Mouse (Mus musculus) kidney, embryonic 16.5 days (tissue): ENCODE results near the gene Olfr820. TPM values are rescaled to one million over a fixed set of nuclear protein-coding genes. Genes with fewer than 3 reads are reported as not detected.

Source experiments
- ATAC-seq: fragments of 200-750 bp; cut with Nextera tagmentation; 2 replicates; pipeline ENCODE4 v1.8.0; 2017; ENCODE audit warnings: moderate TSS enrichment; ENCODE audit not compliant: low FRiP score, low TSS enrichment
- H3K27ac ChIP-seq: fragments of 300-500 bp; sonication (generic); 2 replicates; pipeline ENCODE4 v1.5.1; 2014; ENCODE audit warnings: low read length
- H3K27me3 ChIP-seq: fragments of 300-500 bp; sonication (generic); 2 replicates; pipeline ENCODE4 v1.6.1; 2014; ENCODE audit warnings: low read length, control low read depth, mixed read lengths; ENCODE audit not compliant: insufficient read depth
- H3K36me3 ChIP-seq: fragments of 300-500 bp; sonication (generic); 2 replicates; pipeline ENCODE4 v1.6.1; 2014; ENCODE audit warnings: low read length, control low read depth, mixed read lengths; ENCODE audit not compliant: insufficient read depth
- H3K4me1 ChIP-seq: fragments of 300-500 bp; sonication (generic); 2 replicates; pipeline ENCODE4 v1.6.1; 2014; ENCODE audit warnings: low read length, control low read depth, mixed read lengths; ENCODE audit not compliant: insufficient read depth
- H3K4me2 ChIP-seq: fragments of 300-500 bp; sonication (generic); replicated peaks from 2 replicates; pipeline ENCODE4 v1.6.1; 2014; ENCODE audit warnings: low read depth, low read length
- H3K4me3 ChIP-seq: fragments of 300-500 bp; sonication (generic); 2 replicates; pipeline ENCODE4 v1.5.1; 2014; ENCODE audit warnings: mild to moderate bottlenecking, low read length
- H3K9ac ChIP-seq: fragments of 300-500 bp; sonication (generic); replicated peaks from 2 replicates; pipeline ENCODE4 v1.6.1; 2014; ENCODE audit warnings: low read length
- H3K9me3 ChIP-seq: fragments of 300-500 bp; sonication (generic); 2 replicates; pipeline ENCODE4 v1.6.1; 2016; ENCODE audit warnings: low read length, control low read depth
- WGBS: fragments of 180-500 bp; shearing (Covaris S2); extraction: QIAGEN DNeasy Blood & Tissue Kit; methylation state at CpG from one replicate; pipeline ENCODE4 v1.1.7; 2014; 5-methylcytosine and 5-hydroxymethylcytosine counted together
- polyA plus RNA-seq: library from polyadenylated mRNA; unstranded; fragments of >200 nt; fragmentation: Nextera tagmentation; extraction: Ambion mirVana; gene quantifications from 2 replicates; pipeline ENCODE4 v1.2.1, GENCODE M21; 2015

The Olfr820 gene
- polyA plus RNA-seq, 1 experiment from 2014 or later, result not detected

- H3K9me3 ChIP-seq, result no peaks in the 10 kb centered on the region
- no peak overlapping the region for H3K9ac ChIP-seq
- no peak overlapping the region for H3K4me3 ChIP-seq
- no peak overlapping the region for H3K27ac ChIP-seq
- no peak overlapping the region for H3K4me2 ChIP-seq
- no peaks in the 10 kb centered on the region for H3K27me3 ChIP-seq
- H3K36me3 ChIP-seq, result no peaks in the 10 kb centered on the region
- no peak for ATAC-seq
- no peaks in the 10 kb centered on the region for H3K4me1 ChIP-seq
- WGBS, result 64% methylated on average over 6 of the region's 6 CpGs
Measured at GRCm38 (mm10) chr10:130037096-130037495, 24.7 kb downstream of the Olfr820 start.

Other genes with a start within 250 kb of the Olfr820 start
- gene Olfr808, start 247.1 kb upstream of the Olfr820 start, polyA plus RNA-seq, result not detected in 2 replicates
- not detected in 2 replicates for gene Olfr809, start 238.0 kb upstream of the Olfr820 start, polyA plus RNA-seq
- gene Olfr810, start 217.7 kb upstream of the Olfr820 start, polyA plus RNA-seq, result not detected in 2 replicates
- gene Olfr811, start 208.2 kb upstream of the Olfr820 start, polyA plus RNA-seq, result not detected in 2 replicates
- not detected in 2 replicates for gene Olfr812, start 166.5 kb upstream of the Olfr820 start, polyA plus RNA-seq
- gene Olfr813, start 157.3 kb upstream of the Olfr820 start, polyA plus RNA-seq, result not detected in 2 replicates
- gene Olfr814, start 132.8 kb upstream of the Olfr820 start, polyA plus RNA-seq, result not detected in 2 replicates
- not detected in 2 replicates for gene Olfr815, start 106.8 kb upstream of the Olfr820 start, polyA plus RNA-seq
- not detected in 2 replicates for gene Olfr816, start 97.0 kb upstream of the Olfr820 start, polyA plus RNA-seq
- gene Olfr818, start 63.5 kb upstream of the Olfr820 start, polyA plus RNA-seq, result not detected in 2 replicates
- gene Olfr819, start 45.4 kb upstream of the Olfr820 start, polyA plus RNA-seq, result not detected in 2 replicates
- not detected in 2 replicates for gene Olfr247, start 36.5 kb upstream of the Olfr820 start, polyA plus RNA-seq
- not detected in 2 replicates for gene Gm10310, start 27.6 kb upstream of the Olfr820 start, polyA plus RNA-seq
- gene Olfr821, start 17.7 kb downstream of the Olfr820 start, polyA plus RNA-seq, result not detected in 2 replicates
- gene Olfr822, start 58.6 kb downstream of the Olfr820 start, polyA plus RNA-seq, result not detected in 2 replicates
- not detected in 2 replicates for gene Olfr823, start 102.8 kb downstream of the Olfr820 start, polyA plus RNA-seq
- gene Olfr824, start 117.4 kb downstream of the Olfr820 start, polyA plus RNA-seq, result not detected in 2 replicates
- not detected in 2 replicates for gene Olfr825, start 154.1 kb downstream of the Olfr820 start, polyA plus RNA-seq
- gene Olfr826, start 171.6 kb downstream of the Olfr820 start, polyA plus RNA-seq, result not detected in 2 replicates
- not detected in 2 replicates for gene Olfr827, start 201.8 kb downstream of the Olfr820 start, polyA plus RNA-seq